Mouse (Mus musculus) brown adipose tissue, adult 24 weeks (tissue): ENCODE results near the gene Zbtb20. TPM values are rescaled to one million over a fixed set of nuclear protein-coding genes. Genes with fewer than 3 reads are reported as not detected.

ENCODE experiments used
- H3K27ac ChIP-seq: fragments of 200-500 bp; replicated peaks from 2 replicates; pipeline ENCODE4 v1.5.1; 2012; ENCODE audit warnings: low read depth, mild to moderate bottlenecking, low read length
- H3K4me1 ChIP-seq: fragments of 200-500 bp; 2 replicates; pipeline ENCODE4 v1.6.1; 2012; ENCODE audit warnings: low read length, mixed read lengths; ENCODE audit not compliant: control insufficient read depth, insufficient read depth, insufficient read length
- H3K4me3 ChIP-seq: fragments of 200-500 bp; 2 replicates; pipeline ENCODE4 v1.5.1; 2012; ENCODE audit warnings: low read depth, mild to moderate bottlenecking, low read length, moderate library complexity; ENCODE audit not compliant: insufficient read depth
- polyA plus RNA-seq: library from polyadenylated mRNA; stranded (reverse); fragments of >200 nt; gene quantifications from 2 replicates; pipeline ENCODE4 v1.2.4, GENCODE M21; 2012; ENCODE audit not compliant: missing spikeins, insufficient read depth, insufficient read length

Zbtb20 gene
- polyA plus RNA-seq, 1 experiment, result 30.7 TPM

- Histone ChIP-seq H3K4me1 (no peaks in the 10 kb centered on the region), H3K27ac (no peak overlapping the region), H3K4me3 (no peak overlapping the region)
These were observed 762.8 kb downstream of the Zbtb20 start for GRCm38 (mm10) chr16:43638406-43639049.

DNA sequence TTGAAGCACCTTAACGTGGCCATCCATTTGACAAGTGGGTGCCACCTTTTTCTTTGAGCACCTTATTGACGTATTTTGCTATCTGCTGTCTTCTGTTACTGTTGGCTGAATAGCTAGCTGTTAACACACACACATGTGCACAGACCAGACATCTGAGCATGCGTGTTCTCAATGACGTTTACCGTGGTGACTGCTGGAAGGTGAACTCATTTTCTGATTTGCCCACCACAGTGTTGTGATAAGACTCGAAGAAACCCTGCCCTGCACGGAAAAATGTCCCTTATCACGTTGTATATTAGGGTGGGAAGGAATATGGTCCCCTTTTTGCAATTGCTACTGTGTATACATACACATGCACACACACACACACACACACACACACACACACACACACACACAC is 765.5 kb downstream of the Zbtb20 start:
- Histone ChIP-seq H3K27ac (no peak overlapping the region), H3K4me3 (no peak overlapping the region)

DNA sequence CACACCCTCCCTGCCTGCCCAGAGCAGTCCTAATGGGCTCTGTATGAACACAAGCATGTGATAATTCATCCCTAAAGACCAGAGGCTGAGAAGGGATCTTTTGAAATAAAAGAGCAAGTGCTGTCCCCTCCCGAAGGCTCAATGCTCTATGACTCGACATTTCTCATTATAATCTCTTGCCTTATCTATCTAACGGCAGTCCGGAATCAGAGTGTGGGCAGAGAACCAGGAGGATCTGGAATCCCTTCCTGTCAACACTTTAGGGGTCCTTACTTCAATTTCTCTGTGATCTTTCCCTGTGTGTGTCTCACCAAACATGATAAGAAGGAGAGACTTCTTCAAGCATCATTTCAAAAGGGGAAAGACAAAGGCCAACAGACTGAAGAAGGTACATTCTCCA is 770.2 kb downstream of the Zbtb20 start:
- no peak overlapping the region for H3K4me3 ChIP-seq
- H3K4me1 ChIP-seq, result no peaks in the 10 kb centered on the region

More for the DNA sequence above, 765.5 kb downstream of the Zbtb20 start:
- no peaks in the 10 kb centered on the region for H3K4me1 ChIP-seq

DNA sequence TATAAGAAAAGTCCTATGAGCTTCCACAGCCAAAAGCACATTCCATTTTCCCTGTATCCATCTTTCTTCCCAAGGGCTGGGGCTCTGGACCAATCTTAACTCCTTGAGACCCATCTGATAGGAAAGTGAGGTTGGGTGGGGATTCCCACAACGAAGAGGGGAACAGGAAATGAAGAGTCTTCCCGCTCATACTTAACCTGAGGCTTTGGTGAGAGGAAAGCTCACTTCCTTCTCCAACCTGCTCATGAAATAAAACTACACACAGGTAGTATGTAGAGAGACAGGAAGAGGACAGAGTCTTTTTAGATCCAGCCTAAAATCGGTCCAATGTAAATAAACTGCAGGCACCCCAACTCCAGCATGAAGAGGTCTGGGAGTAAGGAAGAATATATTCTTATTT is 771.3 kb downstream of the Zbtb20 start:
- H3K4me1 ChIP-seq, result no peaks in the 10 kb centered on the region
- H3K4me3 ChIP-seq, result no peak overlapping the region
- no peak overlapping the region for H3K27ac ChIP-seq

More for the DNA sequence above, 770.2 kb downstream of the Zbtb20 start:
- no peak overlapping the region for H3K27ac ChIP-seq

DNA sequence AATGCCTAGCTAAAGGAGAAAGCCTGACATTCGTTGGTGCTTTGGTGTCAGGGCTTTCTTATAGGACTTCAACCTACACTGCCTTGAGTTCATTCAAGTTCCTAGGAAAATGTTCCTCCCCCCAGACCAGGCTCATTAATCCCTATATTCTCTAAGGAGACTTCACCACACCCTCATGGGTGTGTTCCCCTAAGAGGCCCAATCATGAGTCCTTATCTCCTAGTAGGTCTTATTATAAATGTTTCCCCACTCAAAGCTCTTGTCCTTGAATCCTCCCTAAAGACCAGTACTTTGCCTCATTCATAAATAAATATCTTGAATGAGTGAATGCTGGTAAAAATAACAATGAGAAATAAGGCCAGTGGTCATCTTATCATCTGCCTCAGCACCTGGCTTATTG is 772.0 kb downstream of the Zbtb20 start:
- no peak overlapping the region for H3K27ac ChIP-seq
- H3K4me1 ChIP-seq, result no peaks in the 10 kb centered on the region
- H3K4me3 ChIP-seq, result no peak overlapping the region

GRCm38 (mm10) chr16:43650355-43651080 is 774.8 kb downstream of the Zbtb20 start:
- Histone ChIP-seq H3K27ac (no peak overlapping the region), H3K4me3 (no peak overlapping the region), H3K4me1 (no peaks in the 10 kb centered on the region)

GRCm38 (mm10) chr16:43653288-43653687 is 777.6 kb downstream of the Zbtb20 start:
- Histone ChIP-seq H3K4me1 (no peaks in the 10 kb centered on the region), H3K4me3 (no peak overlapping the region), H3K27ac (no peak overlapping the region)

DNA sequence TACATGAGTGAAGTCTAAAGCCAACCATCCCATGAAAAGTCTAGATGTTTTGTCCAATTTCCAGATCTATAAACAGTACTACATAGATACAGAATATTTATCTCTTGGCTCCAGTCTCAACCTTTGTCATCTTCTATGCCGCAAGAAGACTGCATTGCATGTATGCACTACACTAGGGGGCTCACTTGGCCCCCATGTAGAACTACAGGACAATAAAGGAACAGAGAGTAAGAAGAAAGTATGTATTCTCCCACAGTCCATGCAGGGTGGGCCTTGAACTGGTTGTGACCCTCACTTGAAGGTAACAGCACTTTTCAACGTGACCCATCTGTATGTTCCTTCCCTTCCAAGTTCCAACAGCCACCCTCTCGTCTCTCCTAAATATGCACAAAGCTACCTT is 778.6 kb downstream of the Zbtb20 start:
- Histone ChIP-seq H3K4me3 (no peak overlapping the region), H3K27ac (no peak overlapping the region), H3K4me1 (no peaks in the 10 kb centered on the region)

DNA sequence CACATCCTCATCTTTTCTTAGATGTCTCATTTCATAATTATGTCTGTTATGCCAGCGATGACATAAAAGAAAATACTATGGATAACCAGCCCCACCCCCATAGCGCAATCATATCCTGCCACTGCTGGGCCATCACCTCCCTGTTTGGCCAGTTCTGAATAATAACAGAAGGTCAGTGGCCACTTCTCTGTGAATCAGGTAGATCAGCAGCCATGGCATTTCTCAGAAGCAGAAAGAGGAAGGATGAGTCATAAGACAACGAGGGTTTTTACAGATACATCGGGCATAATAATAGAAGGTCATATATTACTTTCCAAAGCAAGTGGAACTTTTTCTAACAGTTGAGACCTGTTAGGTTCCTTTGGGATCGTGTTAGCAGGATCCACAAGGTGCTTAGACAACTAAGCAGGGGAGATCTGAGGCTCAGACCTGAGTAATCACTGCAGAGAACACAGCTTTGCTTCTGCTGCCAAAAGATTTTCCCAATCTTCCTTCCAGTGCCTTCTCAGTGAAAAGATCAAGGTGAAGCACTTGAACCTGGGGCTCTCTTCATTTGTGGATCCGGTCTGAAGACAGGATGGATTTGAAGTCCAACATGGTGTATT is 779.6 kb downstream of the Zbtb20 start:
- Histone ChIP-seq H3K4me1 (no peaks in the 10 kb centered on the region), H3K27ac (no peak overlapping the region), H3K4me3 (no peak overlapping the region)

GRCm38 (mm10) chr16:43661576-43661975 is 785.9 kb downstream of the Zbtb20 start:
- Histone ChIP-seq H3K4me1 (no peaks in the 10 kb centered on the region), H3K4me3 (no peak overlapping the region), H3K27ac (no peak overlapping the region)

GRCm38 (mm10) chr16:43662124-43663004 is 786.7 kb downstream of the Zbtb20 start:
- Histone ChIP-seq H3K4me1 (no peaks in the 10 kb centered on the region), H3K4me3 (no peak overlapping the region), H3K27ac (no peak overlapping the region)

DNA sequence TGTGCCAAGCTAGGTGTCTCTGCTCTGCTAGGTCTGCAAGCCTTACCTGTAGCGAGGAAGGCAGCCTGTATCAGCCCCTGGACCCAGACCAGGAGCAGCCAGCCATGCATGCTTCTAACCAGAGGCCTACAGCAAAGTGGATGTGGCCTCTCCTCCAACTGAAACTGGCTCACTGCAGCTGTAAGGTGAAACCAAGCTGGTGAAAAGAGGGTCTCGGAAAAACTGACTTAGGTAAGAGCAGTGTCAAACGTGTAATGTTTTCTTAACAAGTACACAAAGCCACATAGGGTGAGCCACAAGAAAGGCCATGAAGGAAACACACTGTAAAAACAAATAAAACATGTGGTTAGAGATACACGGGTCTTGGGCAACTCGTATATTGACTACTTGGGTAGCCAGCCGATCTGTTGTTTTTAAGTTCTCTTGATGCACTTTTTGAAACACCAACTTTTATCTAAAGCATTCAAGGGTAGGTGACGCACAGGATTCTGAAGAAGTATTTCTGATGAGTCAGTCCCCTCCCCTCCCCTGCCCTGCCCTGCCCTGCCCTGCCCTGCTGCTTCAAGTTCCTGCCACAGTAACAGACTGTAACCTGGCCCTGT is 788.4 kb downstream of the Zbtb20 start, which contains the start of gene Tigit:
TSS of gene Tigit (minus strand) at position 169 of the 602 bp plus-strand sequence.
- H3K27ac ChIP-seq, result no peak within 1 kb of the TSS
- H3K4me1 ChIP-seq, result no peaks in the 10 kb centered on the region
- no peak within 1 kb of the TSS for H3K4me3 ChIP-seq

GRCm38 (mm10) chr16:43664861-43665260 is 789.2 kb downstream of the Zbtb20 start:
- Histone ChIP-seq H3K27ac (no peak overlapping the region), H3K4me1 (no peaks in the 10 kb centered on the region), H3K4me3 (no peak overlapping the region)

DNA sequence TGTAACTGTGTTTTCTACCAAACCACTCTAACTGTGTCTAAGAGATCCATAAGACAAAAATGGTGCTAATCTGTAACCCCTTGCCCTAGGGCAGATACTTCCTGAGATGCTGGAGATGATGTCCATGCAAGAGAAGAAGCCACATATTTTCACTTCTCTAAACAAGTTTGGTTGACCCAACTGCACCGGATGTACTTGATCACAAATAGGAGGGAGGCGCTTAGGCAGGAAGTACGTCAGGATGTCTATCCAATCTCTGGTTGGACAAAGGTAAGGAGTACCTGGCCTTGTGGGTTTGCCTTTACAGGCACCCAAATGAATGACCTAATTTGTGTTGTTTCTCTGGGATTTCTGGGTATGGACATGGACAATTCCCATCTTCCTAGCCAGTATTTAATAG is 792.6 kb downstream of the Zbtb20 start:
- H3K4me1 ChIP-seq, result no peaks in the 10 kb centered on the region
- H3K4me3 ChIP-seq, result no peak overlapping the region
- H3K27ac ChIP-seq, result no peak overlapping the region

DNA sequence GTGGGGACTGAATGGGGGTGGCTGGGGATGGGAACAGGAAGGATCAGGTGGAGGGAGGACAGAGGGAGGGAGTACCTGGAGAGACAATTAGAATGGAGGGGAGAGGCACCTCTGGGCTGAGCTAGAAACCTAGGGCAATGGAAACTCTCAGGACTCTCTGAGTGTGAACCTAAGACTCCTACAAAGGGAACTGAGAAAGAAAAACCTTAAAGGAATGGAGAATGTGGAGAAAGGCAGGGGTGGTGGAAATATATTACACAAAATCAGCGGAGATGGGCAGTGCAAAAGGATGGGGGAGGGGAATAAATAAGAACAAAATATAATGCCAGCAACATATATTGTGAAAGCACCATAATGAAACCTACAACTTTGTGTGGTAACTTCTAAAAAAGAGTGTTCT is 796.3 kb downstream of the Zbtb20 start:
- no peaks in the 10 kb centered on the region for H3K4me1 ChIP-seq
- no peak overlapping the region for H3K4me3 ChIP-seq
- H3K27ac ChIP-seq, result no peak overlapping the region
